Comparison of ENCODE assay signal across 20 mouse cellular contexts in genomic region chr9:83519510-83520155, GRCm38 (mm10). TPM values are rescaled to one million over a fixed set of nuclear protein-coding genes. Genes with fewer than 3 reads are reported as not detected.
DNase-seq lines count a peak whose midpoint lies in the region; ATAC-seq and TF ChIP-seq lines count a peak whose summit lies in the region.
"Had no signal": no experiment of that assay in that cellular context is flagged by ENCODE, and none has a peak within 500 bp of the region (broad histone marks: within the 10 kb centered on the region; RNA-seq: fewer than 3 reads in every experiment).

No protein-coding gene starts in this region.

- no peaks in the 10 kb centered on the region for H3K9me3 ChIP-seq in forebrain, embryonic 14.5 days (replicated peaks; ENCODE audit: control insufficient read depth, low read length)
- H3K9me3 ChIP-seq in forebrain, embryonic 12.5 days, result no peaks in the 10 kb centered on the region
- no peaks in the 10 kb centered on the region for H3K9me3 ChIP-seq in hindbrain, embryonic 16.5 days (ENCODE audit: control insufficient read depth, low read length)
- no peaks in the 10 kb centered on the region for H3K9me3 ChIP-seq in midbrain, postnatal 0 days (ENCODE audit: low read length)
- H3K9me3 ChIP-seq: embryonic facial prominence, embryonic 15.5 days; heart, embryonic 10.5 days; lung, embryonic 15.5 days had no signal

- peak; percentile 38 for DNase-seq in forebrain, embryonic 14.5 days (ENCODE audit: low spot score)
- peak; percentile 70 for DNase-seq in brain, embryonic 14.5 days (ENCODE audit: low read depth)
- peak; percentile 50 for DNase-seq in midbrain, postnatal 0 days (ENCODE audit: low spot score)
- DNase-seq in thymus, postnatal 10 days (ENCODE audit: low spot score in 2 of 2), result no peak
- DNase-seq in layer of hippocampus, adult 9-10 months (ENCODE audit: low spot score), result no peak
- DNase-seq: adrenal gland, adult 8-10 months; cerebellum, adult 9-11 months; gastrocnemius, postnatal 36 days; kidney, adult 11 months; layer of hippocampus, postnatal 36 days; lung, postnatal 4 days; spleen, adult 18-20 months had no signal

- H3K9ac ChIP-seq in forebrain, embryonic 14.5 days (ENCODE audit: low read length), result no peak overlapping the region
- no peak overlapping the region for H3K9ac ChIP-seq in forebrain, embryonic 12.5 days
- no peak overlapping the region for H3K9ac ChIP-seq in hindbrain, embryonic 16.5 days (ENCODE audit: low read depth, low read length)
- no peak overlapping the region for H3K9ac ChIP-seq in midbrain, postnatal 0 days (replicated peaks; ENCODE audit: low read length, poor library complexity, severe bottlenecking)
- H3K9ac ChIP-seq: embryonic facial prominence, embryonic 15.5 days; liver, embryonic 14.5 days; lung, embryonic 15.5 days had no signal

- WGBS in forebrain, embryonic 14.5 days, result 71% methylated on average over 6 of the region's 6 CpGs
- 65% methylated on average over 6 of the region's 6 CpGs for WGBS in forebrain, embryonic 12.5 days
- 67% methylated on average over 6 of the region's 6 CpGs for WGBS in hindbrain, embryonic 16.5 days
- 24% methylated on average over 6 of the region's 6 CpGs for WGBS in midbrain, postnatal 0 days

- TF ChIP-seq CTCF in brain, embryonic 14.5 days (IDR thresholded peaks at IDR 0.05; ENCODE audit: borderline replicate concordance, extremely low read depth, insufficient read depth, insufficient read length), result no peak
- TF ChIP-seq CTCF in midbrain, postnatal 0 days (IDR thresholded peaks at IDR 0.05), result no peak

- no peak overlapping the region for H3K4me3 ChIP-seq in forebrain, embryonic 14.5 days (ENCODE audit: low read depth, low read length)
- no peak overlapping the region for H3K4me3 ChIP-seq in forebrain, embryonic 12.5 days (replicated peaks)
- H3K4me3 ChIP-seq in hindbrain, embryonic 16.5 days (ENCODE audit: low read length), result no peak overlapping the region
- no peak overlapping the region for H3K4me3 ChIP-seq in midbrain, postnatal 0 days (ENCODE audit: low read depth, low read length)
- H3K4me3 ChIP-seq: embryonic facial prominence, embryonic 15.5 days; heart, embryonic 10.5 days; lung, embryonic 15.5 days had no signal

- ATAC-seq in forebrain, embryonic 14.5 days, result peak; percentile 40; the same call in 1 of the 2 replicates
- ATAC-seq in forebrain, embryonic 12.5 days (ENCODE audit: low FRiP score), result no peak
- ATAC-seq in hindbrain, embryonic 16.5 days, result peak; percentile 87
- ATAC-seq in midbrain, postnatal 0 days (ENCODE audit: low FRiP score), result peak; percentile 90
- ATAC-seq: CD4-positive, CD25-positive, alpha-beta regulatory T cell, adult 4 months; Patski had no signal

- no peak overlapping the region for H3K4me2 ChIP-seq in forebrain, embryonic 14.5 days (ENCODE audit: low read length)
- H3K4me2 ChIP-seq in forebrain, embryonic 12.5 days, result no peak overlapping the region
- no peak overlapping the region for H3K4me2 ChIP-seq in hindbrain, embryonic 16.5 days (ENCODE audit: low read length)
- no peak overlapping the region for H3K4me2 ChIP-seq in midbrain, postnatal 0 days (ENCODE audit: low read depth, low read length, poor library complexity, severe bottlenecking)
- H3K4me2 ChIP-seq: embryonic facial prominence, embryonic 15.5 days; lung, embryonic 15.5 days had no signal

- no peaks in the 10 kb centered on the region for H3K4me1 ChIP-seq in forebrain, embryonic 14.5 days (ENCODE audit: control insufficient read depth, insufficient read depth, low read length)
- no peaks in the 10 kb centered on the region for H3K4me1 ChIP-seq in forebrain, embryonic 12.5 days
- no peaks in the 10 kb centered on the region; the same call in 1 of the 2 replicates for H3K4me1 ChIP-seq in hindbrain, embryonic 16.5 days (ENCODE audit: control insufficient read depth, insufficient read depth, low read depth, low read length)
- H3K4me1 ChIP-seq in midbrain, postnatal 0 days (ENCODE audit: insufficient read depth, low read length), result no peaks in the 10 kb centered on the region
- H3K4me1 ChIP-seq: embryonic facial prominence, embryonic 15.5 days; heart, embryonic 10.5 days; lung, embryonic 15.5 days had no signal

- H3K36me3 ChIP-seq in forebrain, embryonic 14.5 days (ENCODE audit: control insufficient read depth, insufficient read depth, low read length), result no peaks in the 10 kb centered on the region
- H3K36me3 ChIP-seq in forebrain, embryonic 12.5 days (replicated peaks), result no peaks in the 10 kb centered on the region
- no peaks in the 10 kb centered on the region for H3K36me3 ChIP-seq in hindbrain, embryonic 16.5 days (ENCODE audit: control insufficient read depth, insufficient read depth, low read length)
- no peaks in the 10 kb centered on the region for H3K36me3 ChIP-seq in midbrain, postnatal 0 days (ENCODE audit: insufficient read depth, low read length)
- H3K36me3 ChIP-seq: embryonic facial prominence, embryonic 15.5 days; heart, embryonic 10.5 days; lung, embryonic 15.5 days had no signal

- H3K27me3 ChIP-seq in forebrain, embryonic 14.5 days (replicated peaks; ENCODE audit: control insufficient read depth, insufficient read depth, low read length), result no peaks in the 10 kb centered on the region
- no peaks in the 10 kb centered on the region for H3K27me3 ChIP-seq in forebrain, embryonic 12.5 days
- no peaks in the 10 kb centered on the region for H3K27me3 ChIP-seq in hindbrain, embryonic 16.5 days (replicated peaks; ENCODE audit: control insufficient read depth, insufficient read depth, low read length)
- no peaks in the 10 kb centered on the region for H3K27me3 ChIP-seq in midbrain, postnatal 0 days (ENCODE audit: insufficient read depth, low read length)
- H3K27me3 ChIP-seq: embryonic facial prominence, embryonic 15.5 days; lung, embryonic 15.5 days had no signal

- H3K27ac ChIP-seq in forebrain, embryonic 14.5 days (ENCODE audit: low read depth, low read length), result no peak overlapping the region
- no peak overlapping the region for H3K27ac ChIP-seq in forebrain, embryonic 12.5 days
- peak overlapping the region; percentile 57; the same call in 1 of the 2 replicates for H3K27ac ChIP-seq in hindbrain, embryonic 16.5 days (ENCODE audit: low read depth, low read length)
- H3K27ac ChIP-seq in midbrain, postnatal 0 days (ENCODE audit: low read depth, low read length), result peak overlapping the region; percentile 57
- H3K27ac ChIP-seq: embryonic facial prominence, embryonic 15.5 days; heart, embryonic 10.5 days; liver, embryonic 14.5 days; lung, embryonic 15.5 days had no signal

- TF ChIP-seq POLR2A in brain, embryonic 14.5 days (IDR thresholded peaks at IDR 0.05; ENCODE audit: borderline replicate concordance, extremely low read depth, insufficient read depth, insufficient read length, poor library complexity, severe bottlenecking), result no peak

RNA-seq across cellular contexts. Expression of gene Sh3bgrl2, which starts 28.5 kb away (rescaled TPM):
- 26.3 and 26.4 TPM in 2 replicates for polyA plus RNA-seq in forebrain, embryonic 14.5 days (2014; fragmentation: Nextera tagmentation; extraction: Ambion mirVana)
- 9.9 and 11.3 TPM in 2 replicates for polyA plus RNA-seq in forebrain, embryonic 12.5 days (2016; fragmentation: Nextera tagmentation; extraction: Ambion mirVana)
- 8.6 and 9.3 TPM in 2 replicates for polyA plus RNA-seq in brain, embryonic 14.5 days (2012; rRNA removed)
- 9.1 and 10.6 TPM in 2 replicates for polyA plus RNA-seq in hindbrain, embryonic 16.5 days (2015; fragmentation: Nextera tagmentation; extraction: Ambion mirVana)
- 10.6 and 13.2 TPM in 2 replicates for total RNA-seq in midbrain, postnatal 0 days (2014; rRNA removed)
- polyA plus RNA-seq in midbrain, postnatal 0 days (2015; fragmentation: Nextera tagmentation; extraction: Ambion mirVana), result 6.3 TPM in 2 replicates

Comparison
In these comparisons a context has a peak if more than half of its experiments do, and no peak if none do; other contexts are left out.
1. DNase-seq: peak in forebrain, embryonic 14.5 days (single experiment), brain, embryonic 14.5 days (single experiment) and midbrain, postnatal 0 days (single experiment); none in thymus, postnatal 10 days (0 of 2) and layer of hippocampus, adult 9-10 months (single experiment).
2. H3K27ac ChIP-seq: peak in hindbrain, embryonic 16.5 days (single experiment) and midbrain, postnatal 0 days (single experiment); none in forebrain, embryonic 14.5 days (single experiment) and forebrain, embryonic 12.5 days (single experiment).